Mouse (Mus musculus) gastrocnemius, adult 8-10 months (tissue): ENCODE results near the gene S100z. TPM values are rescaled to one million over a fixed set of nuclear protein-coding genes. Genes with fewer than 3 reads are reported as not detected.

Source experiments
- DNase-seq, 2 experiments: peaks; one replicate each; pipeline ENCODE4 v3.0.0; 2022; ENCODE audit warnings: low spot score in 2 of 2
- total RNA-seq, 4 experiments: library from RNA; stranded (reverse); gene quantifications; 2 replicates each; pipeline ENCODE4 v1.2.4; 2022

S100z gene
- total RNA-seq, 4 experiments from 2014 or later, result 1.2 to 1.6 TPM; not detected in 2

DNA sequence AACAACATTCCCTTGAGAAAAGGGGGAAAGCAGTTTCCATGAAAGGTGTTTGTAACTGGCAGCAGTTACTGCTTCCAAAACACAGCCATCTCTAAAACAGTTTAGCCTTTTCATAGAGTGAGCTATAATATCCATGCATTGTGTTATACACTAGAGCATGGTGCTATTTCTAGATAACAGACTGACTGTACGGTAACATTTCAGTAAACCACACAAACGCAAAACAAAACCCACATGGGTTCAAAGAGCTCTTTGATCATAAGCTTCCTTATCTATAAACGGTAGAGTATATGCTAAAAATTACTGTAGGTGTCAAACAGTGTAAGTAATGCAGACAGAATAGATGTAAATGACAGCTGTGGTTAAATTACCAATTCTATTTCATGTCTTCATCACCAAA is 28.8 kb downstream of the S100z start:
- no peak for DNase-seq

DNA sequence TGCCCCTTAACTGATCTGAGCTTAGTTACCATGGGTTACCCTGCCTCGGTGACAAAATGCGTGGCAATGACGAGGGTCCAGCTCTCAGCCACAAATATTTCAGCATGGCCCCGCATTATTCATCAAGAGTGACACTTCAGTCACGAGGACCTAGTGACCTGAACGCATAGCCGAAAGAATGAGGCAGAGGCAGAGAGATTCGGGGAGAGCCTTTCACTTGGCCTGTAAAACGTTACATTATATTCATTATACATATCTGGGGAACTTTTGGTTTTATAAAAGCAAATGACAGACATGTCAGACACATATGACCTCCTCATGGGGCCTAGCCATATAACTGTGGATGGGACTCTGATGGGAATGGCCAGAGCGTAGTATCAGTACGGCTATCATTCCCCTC is 33.7 kb downstream of the S100z start, which contains the start of gene Crhbp:
Gene Crhbp, minus strand, starts transcription at position 101 of the 400 bp plus-strand sequence.
- DNase-seq, result no peak

GRCm38 (mm10) chr13:95444291-95444690 is 34.2 kb downstream of the S100z start:
- DNase-seq, result no peak

GRCm38 (mm10) chr13:95443376-95444233 is 34.9 kb downstream of the S100z start:
- DNase-seq, result no peak

DNA sequence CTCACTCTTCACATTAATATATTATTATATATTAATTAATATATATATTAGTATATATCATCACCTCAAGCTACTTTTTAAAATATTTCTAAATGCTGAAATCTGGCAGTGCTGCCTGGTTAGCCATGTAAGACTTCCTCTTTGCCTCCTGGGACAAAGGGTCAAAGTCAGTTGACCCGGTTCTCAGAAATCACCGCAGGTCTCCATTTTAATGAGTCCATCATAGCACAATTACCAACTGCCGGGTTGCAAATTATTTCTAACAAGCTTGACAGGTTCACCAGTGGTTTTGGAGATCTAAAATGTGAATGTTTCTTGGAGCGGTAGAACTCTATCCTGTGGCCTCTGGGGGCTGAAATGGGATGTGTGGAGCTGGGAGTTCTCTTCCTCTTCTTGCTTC is 35.6 kb downstream of the S100z start:
- no peak for DNase-seq

DNA sequence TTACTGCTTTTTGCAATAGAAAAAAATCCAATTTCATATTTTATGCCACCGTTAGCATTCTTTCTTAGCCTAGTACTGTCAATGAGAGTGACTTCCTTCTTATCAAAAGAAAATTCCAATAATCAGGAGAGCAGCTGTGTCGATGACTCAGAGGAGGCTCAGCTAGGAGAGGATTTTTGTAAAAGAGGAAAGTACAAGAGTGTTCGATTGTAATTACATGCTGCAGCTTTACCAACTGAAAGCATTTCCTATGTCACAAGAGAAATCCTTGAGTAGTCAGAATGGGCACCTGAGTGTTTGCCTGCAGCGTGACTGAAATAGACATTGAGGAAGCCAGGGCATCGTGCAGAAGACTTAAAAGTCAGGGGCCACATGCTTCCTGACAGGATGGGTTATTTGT is 39.0 kb downstream of the S100z start:
- DNase-seq, result no peak

DNA sequence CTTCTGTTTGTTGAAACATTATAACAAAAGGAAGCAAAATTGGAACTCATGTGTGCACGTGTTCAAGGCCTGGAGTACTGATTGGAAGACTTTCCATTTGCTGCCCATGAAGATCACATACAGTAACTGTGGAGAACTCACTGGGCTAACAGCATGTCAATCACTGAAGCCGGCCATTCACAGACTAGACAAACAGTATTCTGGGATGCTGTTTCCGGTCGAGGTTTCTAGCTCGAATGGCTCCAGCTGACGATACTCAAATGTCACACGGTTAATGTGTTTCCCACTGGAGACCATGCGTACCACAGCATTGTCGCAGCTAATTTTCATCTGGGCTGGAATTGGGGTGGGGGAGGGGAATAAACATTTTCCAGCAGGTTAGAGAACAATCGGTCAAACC is 46.8 kb downstream of the S100z start:
- no peak for DNase-seq

GRCm38 (mm10) chr13:95427499-95427898 is 51.0 kb downstream of the S100z start:
- DNase-seq, result no peak

Other genes starting within 250 kb of the S100z start
- gene Pde8b, start 228.4 kb downstream of the S100z start, total RNA-seq, result 1 to 10 TPM in 3 of 4 experiments, under 1 TPM in 1; 0.94 to 4.4 (median 1.7) TPM
- gene Zbed3, start 155.1 kb downstream of the S100z start, total RNA-seq, result 1 to 10 TPM; 3.2 to 5.3 (median 4.2) TPM
- gene Aggf1, start 103.4 kb downstream of the S100z start, total RNA-seq, result 10 to 100 TPM; 15.6 to 19.1 (median 17.5) TPM
- not detected for gene Crhbp, start 33.8 kb downstream of the S100z start, total RNA-seq
- under 1 TPM; 0.13 to 0.99 (median 0.24) TPM for gene F2rl1, start 46.5 kb upstream of the S100z start, total RNA-seq
- gene F2r, start 139.8 kb upstream of the S100z start, total RNA-seq, result 1 to 10 TPM; 2.6 to 7.7 (median 3.5) TPM
- gene F2rl2, start 218.1 kb upstream of the S100z start, total RNA-seq, result not detected